Mouse (Mus musculus) spleen, postnatal 14 days (tissue): ENCODE results near the gene Tgfb1.

Experiments
- DNase-seq, 2 experiments: peaks; one replicate each; pipeline ENCODE4 v3.0.0; 2021 to 2022; ENCODE audit warnings: low spot score in 2 of 2

The Tgfb1 gene

GRCm38 (mm10) chr7:25675405-25675804 is 11.4 kb upstream of the Tgfb1 start:
- no peak for DNase-seq

GRCm38 (mm10) chr7:25676085-25676781 is 10.6 kb upstream of the Tgfb1 start:
- no peak for DNase-seq

GRCm38 (mm10) chr7:25677013-25677412 is 9.8 kb upstream of the Tgfb1 start:
- no peak for DNase-seq

DNA sequence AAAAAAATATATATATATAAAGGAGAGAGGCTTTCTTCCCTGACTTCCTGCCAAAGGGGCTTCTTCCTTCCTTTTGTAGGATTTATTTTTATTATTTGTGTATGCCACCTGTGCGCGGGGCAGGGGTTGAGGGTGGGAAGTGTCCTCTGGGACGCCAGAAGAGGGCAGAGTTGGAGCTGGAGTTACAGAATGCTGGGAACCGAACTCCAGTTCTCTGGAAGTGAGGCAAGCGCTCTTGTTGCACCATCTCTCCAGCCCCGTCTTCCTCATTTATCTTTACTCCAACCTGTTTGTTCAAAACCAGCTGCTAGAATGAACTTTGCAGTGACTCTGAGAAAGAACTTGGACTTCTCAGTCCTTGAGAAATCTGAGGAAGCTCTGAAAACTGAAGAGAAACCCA is 6.8 kb upstream of the Tgfb1 start:
- DNase-seq = no peak

GRCm38 (mm10) chr7:25680514-25681258 is 6.1 kb upstream of the Tgfb1 start, which contains the start of gene B9d2:
B9d2 (plus strand) TSS chr7:25680780.
- DNase-seq = peak; percentile 98

DNA sequence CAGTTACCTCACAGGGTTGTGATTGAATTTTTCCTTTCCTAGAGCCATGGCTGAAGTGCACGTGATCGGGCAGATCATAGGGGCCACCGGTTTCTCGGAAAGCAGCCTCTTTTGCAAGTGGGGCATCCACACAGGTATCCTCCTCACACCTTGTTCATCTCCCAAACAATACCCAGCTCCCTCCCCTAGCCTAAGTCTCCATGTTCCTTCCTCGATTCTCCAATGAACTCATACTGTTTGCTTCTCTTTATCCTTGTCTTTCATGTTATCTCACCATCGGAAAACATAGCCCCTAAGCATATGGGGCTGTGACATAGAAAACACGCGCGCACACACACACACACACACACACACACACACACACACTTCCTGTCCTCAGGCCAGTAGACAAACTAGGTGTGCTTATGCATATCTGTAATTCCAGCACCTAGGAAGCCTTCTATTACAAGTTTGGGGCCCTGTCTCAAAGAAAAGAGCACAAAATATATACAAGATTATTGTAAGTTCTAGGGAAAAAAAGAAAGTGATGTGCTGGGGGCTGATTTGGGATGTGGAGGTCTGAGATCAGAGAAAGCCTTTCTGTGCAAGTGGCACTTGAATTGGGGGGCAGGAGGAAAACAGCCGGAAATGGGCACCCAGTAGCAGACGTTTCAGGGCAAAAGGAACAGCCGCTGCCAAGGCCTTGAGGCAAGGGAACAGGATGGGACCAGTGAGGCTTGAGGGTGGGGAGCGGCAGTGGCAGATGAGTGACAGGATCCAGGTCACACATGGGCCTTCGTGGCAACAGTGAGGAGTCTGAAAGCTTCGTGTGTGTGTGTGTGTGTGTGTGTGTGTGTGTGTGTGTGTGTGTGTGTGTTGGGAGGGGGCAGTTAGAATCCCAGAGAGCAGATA is 5.2 kb upstream of the Tgfb1 start:
- DNase-seq = no peak

GRCm38 (mm10) chr7:25683474-25684180 is 3.2 kb upstream of the Tgfb1 start:
- peak in 1 of 2 experiments; percentile 52 for DNase-seq

DNA sequence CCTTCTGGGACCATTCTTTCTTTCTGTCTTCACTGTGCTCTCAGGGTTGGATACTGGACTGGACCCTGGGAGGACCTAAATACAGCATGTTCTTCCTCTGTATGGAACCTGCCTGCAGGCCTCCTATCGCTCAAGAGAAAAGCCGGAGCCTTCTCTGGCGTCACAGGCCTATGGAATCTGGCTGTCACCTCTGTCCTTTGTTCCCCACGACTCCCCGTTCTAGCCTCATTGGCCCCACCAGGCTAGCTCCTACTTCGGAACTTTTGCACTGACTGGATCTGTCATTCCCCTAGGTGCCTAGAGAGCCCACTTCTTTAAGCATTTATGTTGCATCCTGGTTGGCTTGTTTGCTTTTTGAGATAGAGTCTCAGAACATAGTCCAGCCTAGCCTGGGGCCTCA is 2.1 kb upstream of the Tgfb1 start:
- DNase-seq = no peak

GRCm38 (mm10) chr7:25685926-25686470 is 804 bp upstream of the Tgfb1 start:
- DNase-seq = no peak

DNA sequence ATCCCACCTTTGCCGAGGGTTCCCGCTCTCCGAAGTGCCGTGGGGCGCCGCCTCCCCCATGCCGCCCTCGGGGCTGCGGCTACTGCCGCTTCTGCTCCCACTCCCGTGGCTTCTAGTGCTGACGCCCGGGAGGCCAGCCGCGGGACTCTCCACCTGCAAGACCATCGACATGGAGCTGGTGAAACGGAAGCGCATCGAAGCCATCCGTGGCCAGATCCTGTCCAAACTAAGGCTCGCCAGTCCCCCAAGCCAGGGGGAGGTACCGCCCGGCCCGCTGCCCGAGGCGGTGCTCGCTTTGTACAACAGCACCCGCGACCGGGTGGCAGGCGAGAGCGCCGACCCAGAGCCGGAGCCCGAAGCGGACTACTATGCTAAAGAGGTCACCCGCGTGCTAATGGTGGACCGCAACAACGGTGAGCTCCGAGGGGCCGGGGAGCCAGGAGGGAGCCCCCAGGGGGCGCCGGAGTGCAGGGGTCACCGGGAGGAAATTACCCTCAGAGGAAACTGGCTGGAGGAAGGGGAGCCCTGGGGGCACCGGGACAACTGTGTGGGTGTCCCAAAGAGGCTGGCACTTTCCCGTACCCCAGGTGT is 1.1 kb downstream of the Tgfb1 start:
- DNase-seq = peak; percentile 69 to 77

GRCm38 (mm10) chr7:25688810-25689586 is 2.2 kb downstream of the Tgfb1 start:
- DNase-seq = peak; percentile 59 to 72

- DNase-seq = no peak
Measured at GRCm38 (mm10) chr7:25689603-25690021, 2.8 kb downstream of the Tgfb1 start.

- DNase-seq = no peak
Measured at GRCm38 (mm10) chr7:25690051-25690450, 3.2 kb downstream of the Tgfb1 start.

- no peak for DNase-seq
Measured at GRCm38 (mm10) chr7:25694104-25694503, 7.3 kb downstream of the Tgfb1 start.

GRCm38 (mm10) chr7:25699851-25700250 is 13.0 kb downstream of the Tgfb1 start:
- no peak for DNase-seq

DNA sequence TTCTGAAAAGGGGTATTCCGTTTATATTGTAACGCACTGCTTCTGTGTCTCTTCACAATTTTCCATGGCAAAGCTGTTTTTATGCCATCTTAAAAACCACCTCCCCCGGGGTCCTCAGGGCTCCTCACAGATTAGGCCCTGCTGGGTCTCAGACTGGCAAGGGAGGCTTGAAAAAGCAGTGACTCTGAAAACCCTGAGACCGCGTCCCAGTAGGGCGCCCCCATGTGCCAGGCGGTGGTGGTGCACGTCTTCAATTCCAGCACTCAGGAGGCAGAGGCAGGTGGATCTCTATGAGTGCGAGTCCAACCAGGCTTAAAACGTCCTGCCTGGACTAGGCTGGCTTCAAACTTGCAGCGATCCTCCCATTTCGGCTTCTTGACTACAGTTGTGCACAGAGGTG is 13.9 kb downstream of the Tgfb1 start:
- DNase-seq = no peak

DNA sequence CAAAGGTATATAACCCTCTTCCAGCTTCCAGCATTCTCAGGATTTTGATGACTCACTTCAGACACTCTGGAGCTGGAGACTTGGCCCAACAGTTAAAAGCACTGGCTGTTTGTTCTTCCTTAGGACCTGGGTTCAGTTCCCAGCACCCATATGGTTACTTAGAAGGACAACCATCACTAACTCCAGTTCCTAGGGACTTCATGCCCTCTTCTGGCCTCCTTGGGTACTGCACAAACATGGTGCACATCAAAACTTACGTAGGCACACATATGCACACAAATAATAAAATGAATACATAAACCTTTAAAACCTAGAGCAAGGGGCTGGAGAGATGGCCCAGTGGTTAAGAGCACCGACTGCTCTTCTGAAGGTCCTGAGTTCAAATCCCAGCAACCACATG is 15.5 kb downstream of the Tgfb1 start:
- DNase-seq = no peak

- DNase-seq = no peak
Measured at GRCm38 (mm10) chr7:25703793-25704494, 17.1 kb downstream of the Tgfb1 start.

- no peak for DNase-seq
Measured at GRCm38 (mm10) chr7:25704716-25705364, 18.0 kb downstream of the Tgfb1 start.
